Mouse (Mus musculus) spleen, adult 2 months (tissue): ENCODE measurements around the gene 2410137M14Rik.

ENCODE experiments used
- CTCF ChIP-seq: fragments of 200-500 bp; IDR thresholded peaks from 2 replicates; pipeline ENCODE4 v1.5.1; 2011; ENCODE audit warnings: mild to moderate bottlenecking, inconsistent platforms; ENCODE audit not compliant: insufficient read depth, insufficient read length, insufficient replicate concordance; ENCODE audit errors: extremely low read depth
- POLR2A ChIP-seq: fragments of 200-500 bp; IDR thresholded peaks from 2 replicates; pipeline ENCODE4 v1.6.1; 2011; ENCODE audit warnings: low read depth, low read length, inconsistent platforms

- TF ChIP-seq CTCF (no peak), POLR2A (no peak)
Observed at GRCm38 (mm10) chr17:36971172-36971850, 9.7 kb downstream of the 2410137M14Rik start.
